Mouse (Mus musculus): ENCODE data around the gene Zfyve1. TPM values are rescaled to one million over a fixed set of nuclear protein-coding genes. Genes with fewer than 3 reads are reported as not detected.
"Not testable (repeated sequence)": the region's sequence is repeated elsewhere in the genome, so short reads cannot be mapped to it uniquely, and the experiment has no call there.

Zfyve1 gene
- total RNA-seq (2015) (8.3 and 10.1 TPM in 2 replicates), total RNA-seq (2017) (13.6 and 18.8 TPM in 2 replicates)

GRCm38 (mm10) chr12:83597025-83597501, at the start of gene Zfyve1:
TSS of gene Zfyve1 (minus strand) at chr12:83597222.
- ATAC-seq (ENCODE audit: poor library complexity, severe bottlenecking) = peak; percentile 99

GRCm38 (mm10) chr12:83643116-83643515, 46.1 kb upstream of the Zfyve1 start:
- no peak for ATAC-seq (ENCODE audit: poor library complexity, severe bottlenecking)

- ATAC-seq (ENCODE audit: poor library complexity, severe bottlenecking) = no peak
Observed at GRCm38 (mm10) chr12:83641233-83641632, 44.2 kb upstream of the Zfyve1 start.

GRCm38 (mm10) chr12:83633807-83634206, 36.8 kb upstream of the Zfyve1 start:
- no peak for ATAC-seq (ENCODE audit: poor library complexity, severe bottlenecking)

GRCm38 (mm10) chr12:83632680-83633025, 35.6 kb upstream of the Zfyve1 start:
- no peak for ATAC-seq (ENCODE audit: poor library complexity, severe bottlenecking)

- peak; percentile 99 for ATAC-seq (ENCODE audit: poor library complexity, severe bottlenecking)
Observed at GRCm38 (mm10) chr12:83631743-83632679, 35.0 kb upstream of the Zfyve1 start.

GRCm38 (mm10) chr12:83630936-83631335, 33.9 kb upstream of the Zfyve1 start, which contains the start of gene Rbm25:
TSS of gene Rbm25 (plus strand) at chr12:83631236.
- ATAC-seq (ENCODE audit: poor library complexity, severe bottlenecking) = not testable (repeated sequence)

- ATAC-seq (ENCODE audit: poor library complexity, severe bottlenecking) = no peak
Observed at GRCm38 (mm10) chr12:83624321-83624720, 27.3 kb upstream of the Zfyve1 start.

- no peak for ATAC-seq (ENCODE audit: poor library complexity, severe bottlenecking)
Observed at GRCm38 (mm10) chr12:83622031-83622755, 25.2 kb upstream of the Zfyve1 start.

GRCm38 (mm10) chr12:83620694-83621093, 23.7 kb upstream of the Zfyve1 start:
- ATAC-seq (ENCODE audit: poor library complexity, severe bottlenecking) = peak; percentile 38

GRCm38 (mm10) chr12:83618981-83619380, 22.0 kb upstream of the Zfyve1 start:
- ATAC-seq (ENCODE audit: poor library complexity, severe bottlenecking) = no peak

GRCm38 (mm10) chr12:83617261-83617660, 20.2 kb upstream of the Zfyve1 start:
- ATAC-seq (ENCODE audit: poor library complexity, severe bottlenecking) = peak; percentile 100

GRCm38 (mm10) chr12:83606411-83606810, 9.4 kb upstream of the Zfyve1 start:
- not testable (repeated sequence) for ATAC-seq (ENCODE audit: poor library complexity, severe bottlenecking)

- ATAC-seq (ENCODE audit: poor library complexity, severe bottlenecking) = no peak
Observed at GRCm38 (mm10) chr12:83602285-83602684, 5.3 kb upstream of the Zfyve1 start.

- ATAC-seq (ENCODE audit: poor library complexity, severe bottlenecking) = no peak
Observed at GRCm38 (mm10) chr12:83597881-83598280, 859 bp upstream of the Zfyve1 start.

GRCm38 (mm10) chr12:83596191-83596954, 649 bp downstream of the Zfyve1 start:
- ATAC-seq (ENCODE audit: poor library complexity, severe bottlenecking) = no peak

GRCm38 (mm10) chr12:83594454-83595040, 2.5 kb downstream of the Zfyve1 start:
- ATAC-seq (ENCODE audit: poor library complexity, severe bottlenecking) = no peak

GRCm38 (mm10) chr12:83591754-83592501, 5.1 kb downstream of the Zfyve1 start:
- ATAC-seq (ENCODE audit: poor library complexity, severe bottlenecking) = no peak

GRCm38 (mm10) chr12:83586628-83587027, 10.4 kb downstream of the Zfyve1 start:
- no peak for ATAC-seq (ENCODE audit: poor library complexity, severe bottlenecking)

GRCm38 (mm10) chr12:83582747-83583146, 14.3 kb downstream of the Zfyve1 start:
- no peak for ATAC-seq (ENCODE audit: poor library complexity, severe bottlenecking)

All from megakaryocyte, adult 5-6 weeks (primary cell).